Mouse (Mus musculus) kidney, embryonic 14.5 days (tissue): ENCODE measurements at regions not wholly inside any gene's neighbourhood (a gene's known extent, or its start where the extent isn't known, plus 50 kb on each side); places are given as distances from the start of the nearest gene placed in this dataset.

Experiments used
- ATAC-seq: fragments of 200-750 bp; cut with Nextera tagmentation; 2 replicates; pipeline ENCODE4 v1.8.0; 2017; ENCODE audit warnings: moderate number of reproducible peaks, mild to moderate bottlenecking, moderate TSS enrichment, moderate library complexity; ENCODE audit not compliant: low FRiP score, low TSS enrichment
- H3K27ac ChIP-seq: fragments of 300-500 bp; sonication (generic); 2 replicates; pipeline ENCODE4 v1.5.1; 2014; ENCODE audit warnings: low read depth, mild to moderate bottlenecking, low read length, moderate library complexity, mixed read lengths
- H3K27me3 ChIP-seq: fragments of 300-500 bp; sonication (generic); 2 replicates; pipeline ENCODE4 v1.6.1; 2014; ENCODE audit warnings: mild to moderate bottlenecking, low read length; ENCODE audit not compliant: control insufficient read depth, insufficient read depth
- H3K36me3 ChIP-seq: fragments of 300-500 bp; sonication (generic); 2 replicates; pipeline ENCODE4 v1.6.1; 2014; ENCODE audit warnings: low read length, mixed read lengths; ENCODE audit not compliant: control insufficient read depth, insufficient read depth
- H3K4me1 ChIP-seq: fragments of 300-500 bp; sonication (generic); 2 replicates; pipeline ENCODE4 v1.6.1; 2014; ENCODE audit warnings: low read length, mixed read lengths; ENCODE audit not compliant: control insufficient read depth, insufficient read depth
- H3K4me2 ChIP-seq: fragments of 300-500 bp; sonication (generic); replicated peaks from 2 replicates; pipeline ENCODE4 v1.6.1; 2014; ENCODE audit warnings: low read depth, mild to moderate bottlenecking, low read length
- H3K4me3 ChIP-seq: fragments of 300-500 bp; sonication (generic); 2 replicates; pipeline ENCODE4 v1.5.1; 2014; ENCODE audit warnings: mild to moderate bottlenecking, low read length
- H3K9ac ChIP-seq: fragments of 300-500 bp; sonication (generic); 2 replicates; pipeline ENCODE4 v1.6.1; 2014; ENCODE audit warnings: low read depth, mild to moderate bottlenecking, low read length, moderate library complexity
- H3K9me3 ChIP-seq: fragments of 300-500 bp; sonication (generic); 2 replicates; pipeline ENCODE4 v1.6.1; 2016; ENCODE audit warnings: low read length; ENCODE audit not compliant: control insufficient read depth
- WGBS: fragments of 180-500 bp; shearing (Covaris S2); extraction: QIAGEN DNeasy Blood & Tissue Kit; methylation state at CpG from one replicate; pipeline ENCODE4 v1.1.7; 2014; 5-methylcytosine and 5-hydroxymethylcytosine counted together

DNA sequence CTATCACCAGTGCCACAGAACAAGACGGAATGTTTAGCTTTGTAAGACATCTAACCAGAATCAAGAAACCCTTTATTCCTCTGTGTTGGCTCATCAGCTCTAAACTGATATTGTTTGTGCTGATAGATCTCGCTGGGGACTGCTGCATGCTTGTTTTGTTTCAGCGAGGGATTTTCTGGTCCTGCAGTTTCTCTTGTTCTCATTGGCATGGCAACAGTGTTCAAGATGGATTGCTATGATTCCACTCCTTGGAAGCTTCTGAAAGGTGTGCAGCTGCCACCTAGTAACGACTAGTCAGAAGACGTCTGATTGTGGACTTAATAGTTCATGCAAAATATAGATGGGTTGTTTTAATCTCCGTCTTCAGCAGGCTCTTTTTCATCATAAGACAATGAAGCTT, 591.2 kb downstream of the Sorcs1 start:
- Histone ChIP-seq H3K4me2 (no peak overlapping the region), H3K27me3 (no peaks in the 10 kb centered on the region), H3K9ac (no peak overlapping the region), H3K27ac (no peak overlapping the region), H3K36me3 (no peaks in the 10 kb centered on the region), H3K4me3 (no peak overlapping the region), H3K9me3 (no peaks in the 10 kb centered on the region), H3K4me1 (no peaks in the 10 kb centered on the region)
- ATAC-seq, result no peak
- WGBS, result 83% methylated on average over 6 of the region's 6 CpGs

GRCm38 (mm10) chr19:50077427-50078040, 600.9 kb downstream of the Sorcs1 start:
- no peak overlapping the region for H3K4me2 ChIP-seq

GRCm38 (mm10) chr19:50060448-50060847, 618.0 kb downstream of the Sorcs1 start:
- Histone ChIP-seq H3K9me3 (no peaks in the 10 kb centered on the region), H3K4me3 (no peak overlapping the region), H3K27ac (no peak overlapping the region), H3K4me1 (no peaks in the 10 kb centered on the region), H3K9ac (no peak overlapping the region), H3K36me3 (no peaks in the 10 kb centered on the region), H3K4me2 (no peak overlapping the region), H3K27me3 (no peaks in the 10 kb centered on the region)
- 83% methylated on average over 6 of the region's 6 CpGs for WGBS
- ATAC-seq, result no peak

More at GRCm38 (mm10) chr19:50077427-50078040, 600.9 kb downstream of the Sorcs1 start:
- no peaks in the 10 kb centered on the region for H3K27me3 ChIP-seq
- H3K4me3 ChIP-seq, result no peak overlapping the region
- H3K27ac ChIP-seq, result no peak overlapping the region
- no peak overlapping the region for H3K9ac ChIP-seq
- no peak for ATAC-seq
- 85% methylated on average over 6 of the region's 6 CpGs for WGBS
- no peaks in the 10 kb centered on the region for H3K9me3 ChIP-seq
- no peaks in the 10 kb centered on the region for H3K4me1 ChIP-seq
- no peaks in the 10 kb centered on the region for H3K36me3 ChIP-seq

DNA sequence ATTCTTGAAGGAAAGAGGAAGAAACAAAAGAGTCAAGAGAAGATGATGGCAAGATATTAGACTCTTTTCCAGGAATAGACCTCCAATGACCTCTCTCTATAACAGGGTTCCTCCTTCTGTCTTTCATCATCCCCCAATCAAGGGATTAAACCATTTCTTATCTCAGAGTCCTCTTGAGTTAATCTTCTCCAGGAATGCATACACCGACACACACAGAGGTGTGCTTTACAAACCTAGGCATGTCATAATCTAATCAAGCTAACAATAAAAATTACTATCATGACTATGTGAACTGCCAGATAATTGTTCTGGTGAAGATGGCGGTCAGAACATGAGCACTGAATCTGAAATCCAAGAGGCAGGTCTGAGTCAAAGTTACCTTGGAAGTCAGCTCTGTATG, 625.5 kb downstream of the Sorcs1 start:
- H3K4me2 ChIP-seq, result no peak overlapping the region
- 93% methylated on average over 2 of the region's 2 CpGs for WGBS
- no peaks in the 10 kb centered on the region for H3K9me3 ChIP-seq
- H3K36me3 ChIP-seq, result no peaks in the 10 kb centered on the region
- no peak for ATAC-seq
- no peaks in the 10 kb centered on the region for H3K4me1 ChIP-seq
- H3K27me3 ChIP-seq, result no peaks in the 10 kb centered on the region
- H3K27ac ChIP-seq, result no peak overlapping the region
- no peak overlapping the region for H3K4me3 ChIP-seq
- no peak overlapping the region for H3K9ac ChIP-seq

GRCm38 (mm10) chr19:50045761-50046160, 632.7 kb downstream of the Sorcs1 start:
- no peak overlapping the region for H3K27ac ChIP-seq
- H3K9me3 ChIP-seq, result no peaks in the 10 kb centered on the region
- H3K4me1 ChIP-seq, result no peaks in the 10 kb centered on the region
- no peak overlapping the region for H3K4me2 ChIP-seq
- no peaks in the 10 kb centered on the region for H3K36me3 ChIP-seq
- no peak for ATAC-seq
- no peaks in the 10 kb centered on the region for H3K27me3 ChIP-seq
- 56% methylated on average over 3 of the region's 3 CpGs for WGBS
- no peak overlapping the region for H3K4me3 ChIP-seq
- no peak overlapping the region for H3K9ac ChIP-seq

DNA sequence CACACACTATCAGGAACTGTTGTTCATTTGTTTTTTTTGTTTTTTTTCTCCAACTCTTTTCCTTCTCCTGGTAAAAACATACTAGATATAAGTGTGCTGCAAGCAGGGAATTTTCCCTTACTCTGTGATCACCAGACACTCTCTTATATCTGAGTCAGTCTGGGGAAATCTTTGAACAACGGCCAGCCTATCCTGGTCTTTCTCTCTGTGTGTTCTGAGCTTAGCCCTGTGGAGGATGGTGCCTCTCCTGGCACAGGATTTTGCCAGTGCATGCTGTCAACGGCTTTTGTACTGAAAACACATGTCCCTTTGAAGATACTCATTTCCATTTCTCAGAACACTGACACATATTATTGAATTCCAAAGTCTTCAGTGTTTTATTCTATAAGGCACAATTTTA, 664.8 kb downstream of the Sorcs1 start:
- 69% methylated on average over 2 of the region's 2 CpGs for WGBS
- Histone ChIP-seq H3K9me3 (no peaks in the 10 kb centered on the region), H3K4me1 (no peaks in the 10 kb centered on the region), H3K4me3 (no peak overlapping the region), H3K4me2 (no peak overlapping the region), H3K9ac (no peak overlapping the region), H3K36me3 (no peaks in the 10 kb centered on the region), H3K27me3 (no peaks in the 10 kb centered on the region), H3K27ac (no peak overlapping the region)
- ATAC-seq, result no peak

- no peak overlapping the region for H3K4me2 ChIP-seq
- ATAC-seq, result no peak
- WGBS, result 68% methylated on average over 7 of the region's 7 CpGs
- H3K9me3 ChIP-seq, result no peaks in the 10 kb centered on the region
- no peak overlapping the region for H3K27ac ChIP-seq
- no peak overlapping the region for H3K4me3 ChIP-seq
- H3K27me3 ChIP-seq, result no peaks in the 10 kb centered on the region
- H3K36me3 ChIP-seq, result no peaks in the 10 kb centered on the region
- H3K9ac ChIP-seq, result no peak overlapping the region
- no peaks in the 10 kb centered on the region for H3K4me1 ChIP-seq
Measured at GRCm38 (mm10) chr19:50005248-50005647, 673.2 kb downstream of the Sorcs1 start.

GRCm38 (mm10) chr19:49985826-49986225, 692.6 kb downstream of the Sorcs1 start:
- ATAC-seq, result no peak
- Histone ChIP-seq H3K27ac (no peak overlapping the region), H3K4me3 (no peak overlapping the region), H3K4me1 (no peaks in the 10 kb centered on the region), H3K36me3 (no peaks in the 10 kb centered on the region), H3K4me2 (no peak overlapping the region), H3K9me3 (no peaks in the 10 kb centered on the region), H3K27me3 (no peaks in the 10 kb centered on the region), H3K9ac (no peak overlapping the region)
- WGBS, result 80% methylated on average over 2 of the region's 2 CpGs

DNA sequence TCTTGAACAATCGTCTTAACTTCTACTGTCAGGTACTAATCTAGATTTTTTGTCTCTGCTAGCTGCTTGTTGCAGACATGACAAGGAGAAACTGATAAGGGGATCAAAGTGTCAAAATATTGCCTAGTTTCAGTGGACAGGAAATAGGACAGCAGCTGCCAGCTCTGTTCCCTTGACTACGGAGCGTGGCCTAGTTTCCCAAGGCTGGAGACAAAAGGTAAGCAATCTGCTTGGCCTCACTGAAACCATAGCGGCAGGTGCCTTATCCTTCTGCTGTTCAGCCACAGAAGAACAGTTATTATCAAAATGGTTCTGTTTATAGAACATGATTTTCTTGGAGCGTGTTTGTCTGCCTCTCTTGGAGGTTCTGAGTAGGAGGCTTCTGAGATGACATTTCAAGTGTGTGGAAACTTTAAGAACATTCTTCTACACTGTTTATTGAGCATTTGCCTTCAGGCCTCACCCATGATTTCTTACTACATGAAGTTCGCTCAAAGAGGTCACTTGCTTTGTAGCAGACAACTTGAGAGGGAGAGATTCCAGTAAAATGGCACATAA, 712.1 kb downstream of the Sorcs1 start:
- no peak overlapping the region for H3K4me2 ChIP-seq
- H3K9me3 ChIP-seq, result no peaks in the 10 kb centered on the region
- WGBS, result 86% methylated on average over 6 of the region's 6 CpGs
- ATAC-seq, result no peak
- no peaks in the 10 kb centered on the region for H3K4me1 ChIP-seq
- no peak overlapping the region for H3K4me3 ChIP-seq
- H3K27ac ChIP-seq, result no peak overlapping the region
- H3K9ac ChIP-seq, result no peak overlapping the region
- no peaks in the 10 kb centered on the region for H3K27me3 ChIP-seq
- H3K36me3 ChIP-seq, result no peaks in the 10 kb centered on the region
